Mouse (Mus musculus) ES-Bruce4 (cell line): ENCODE results near the gene Ppp2r5b.

Source experiments
- EP300 ChIP-seq: IDR thresholded peaks from 2 replicates; pipeline ENCODE4 v1.6.1; 2011; ENCODE audit warnings: low read depth, low read length; ENCODE audit not compliant: insufficient read depth
- POLR2A ChIP-seq: IDR thresholded peaks from one replicate; pipeline ENCODE4 v1.8.1; 2011; ENCODE audit warnings: low read length; ENCODE audit not compliant: insufficient read depth

DNA sequence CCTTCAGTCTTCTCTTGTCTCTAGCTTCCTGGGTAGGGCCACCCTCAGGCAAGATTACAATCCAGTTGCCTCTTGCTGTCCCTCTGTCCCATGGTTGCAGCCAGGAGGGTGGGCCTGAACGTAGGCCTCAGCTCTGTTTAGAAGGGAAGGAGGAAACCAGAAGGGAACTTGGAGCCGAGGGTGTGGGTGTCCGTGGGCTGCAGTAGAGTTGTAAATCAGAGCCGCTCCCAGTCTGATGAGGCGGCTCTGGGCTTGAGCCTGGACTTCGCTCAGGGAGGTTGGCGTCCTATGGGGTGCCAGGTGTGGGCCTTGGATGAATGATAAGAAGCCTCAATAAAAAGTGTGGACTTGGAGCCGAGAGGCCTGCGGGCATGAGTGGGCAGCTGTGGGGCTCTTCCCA is 28.5 kb upstream of the Ppp2r5b start:
- TF ChIP-seq EP300 (no peak), POLR2A (no peak)
